Mouse (Mus musculus) hindbrain, postnatal 0 days (tissue): ENCODE measurements around the gene Tbl3. TPM values are rescaled to one million over a fixed set of nuclear protein-coding genes. Genes with fewer than 3 reads are reported as not detected.

Experiments used
- ATAC-seq: fragments of 200-750 bp; cut with Nextera tagmentation; 2 replicates; pipeline ENCODE4 v1.8.0; 2017; ENCODE audit warnings: mild to moderate bottlenecking, moderate TSS enrichment, moderate library complexity
- DNase-seq: peaks from one replicate; pipeline ENCODE4 v3.0.0-alpha.2; 2015; ENCODE audit warnings: low spot score
- H3K27ac ChIP-seq: fragments of 300-500 bp; sonication (generic); 2 replicates; pipeline ENCODE4 v1.5.1; 2014; ENCODE audit warnings: mild to moderate bottlenecking
- H3K27me3 ChIP-seq: fragments of 300-500 bp; sonication (generic); 2 replicates; pipeline ENCODE4 v1.6.1; 2014; ENCODE audit warnings: low read length, mixed read lengths; ENCODE audit not compliant: insufficient read depth
- H3K36me3 ChIP-seq: fragments of 300-500 bp; sonication (generic); 2 replicates; pipeline ENCODE4 v1.6.1; 2014; ENCODE audit warnings: low read length, mixed read lengths; ENCODE audit not compliant: insufficient read depth
- H3K4me1 ChIP-seq: fragments of 300-500 bp; sonication (generic); 2 replicates; pipeline ENCODE4 v1.6.1; 2014; ENCODE audit warnings: antibody characterized with exemption, low read length, mixed read lengths; ENCODE audit not compliant: insufficient read depth
- H3K4me2 ChIP-seq: fragments of 300-500 bp; sonication (generic); 2 replicates; pipeline ENCODE4 v1.6.1; 2014; ENCODE audit warnings: low read depth, mild to moderate bottlenecking, low read length, moderate library complexity, mixed read lengths
- H3K4me3 ChIP-seq: fragments of 300-500 bp; sonication (generic); 2 replicates; pipeline ENCODE4 v1.5.1; 2014; ENCODE audit warnings: low read length
- H3K9ac ChIP-seq: fragments of 300-500 bp; sonication (generic); replicated peaks from 2 replicates; pipeline ENCODE4 v1.6.1; 2014; ENCODE audit warnings: mild to moderate bottlenecking, low read length, moderate library complexity, mixed read lengths
- H3K9me3 ChIP-seq: fragments of 300-500 bp; sonication (generic); 2 replicates; pipeline ENCODE4 v1.6.1; 2016; ENCODE audit warnings: low read length, mixed read lengths
- CTCF ChIP-seq: IDR thresholded peaks from 2 replicates; pipeline ENCODE4 v1.5.1; 2016; ENCODE audit warnings: antibody characterized with exemption, control low read depth, low read depth
- WGBS: fragments of 180-500 bp; shearing (Covaris S2); extraction: QIAGEN DNeasy Blood & Tissue Kit; methylation state at CpG from one replicate; pipeline ENCODE4 v1.1.7; 2014; 5-methylcytosine and 5-hydroxymethylcytosine counted together
- polyA plus RNA-seq: library from polyadenylated mRNA; unstranded; fragments of >200 nt; fragmentation: Nextera tagmentation; extraction: Ambion mirVana; gene quantifications from 2 replicates; pipeline ENCODE4 v1.2.1, GENCODE M21; 2015
- total RNA-seq: library from RNA; depleted of rRNA; stranded (reverse); fragments of >200 nt; gene quantifications from 2 replicates; pipeline ENCODE4 v1.2.3, GENCODE M21; 2014

Tbl3 gene
- total and polyA plus RNA-seq, 2 experiments from 2014 or later = 49.2 to 53.2 TPM

DNA sequence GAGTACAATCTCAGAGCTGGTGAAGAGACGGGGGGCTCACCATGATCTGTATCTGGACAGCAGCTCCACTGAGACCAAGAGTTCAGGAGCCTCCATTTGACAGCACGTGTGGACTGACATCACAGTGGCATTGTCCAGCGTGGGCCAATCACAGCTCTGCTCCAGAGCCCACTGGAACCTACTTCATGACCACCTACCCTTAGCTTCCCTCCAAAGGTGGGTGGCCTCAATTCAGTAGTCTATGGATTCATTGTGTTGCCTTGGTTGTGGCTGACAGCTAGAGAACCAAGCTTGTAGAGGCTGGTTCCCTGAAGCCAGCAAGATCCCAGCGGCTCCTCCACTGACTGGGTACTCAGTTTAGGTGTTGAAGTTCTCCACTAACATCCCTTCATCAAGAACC is 10.5 kb upstream of the Tbl3 start, which contains the start of the genes Rnf151 and Rps2:
Rnf151 (minus strand) TSS at position 121 of the 400 bp plus-strand sequence.
Rps2 (plus strand) TSS at position 174 of the 400 bp plus-strand sequence.
- WGBS = 77% methylated on average over 4 of the region's 4 CpGs
- Histone ChIP-seq H3K4me2 (peak within 1 kb of the TSS; percentile 59), H3K27me3 (no peaks in the 10 kb centered on the region), H3K36me3 (peaks cover 12% of the 10 kb centered on the region), H3K27ac (no peak within 1 kb of the TSS), H3K4me3 (peak within 1 kb of the TSS; percentile 61; the same call in 1 of the 2 replicates), H3K9me3 (no peaks in the 10 kb centered on the region), H3K9ac (no peak within 1 kb of the TSS; the same call in 1 of the 2 replicates), H3K4me1 (no peaks in the 10 kb centered on the region; the same call in 1 of the 2 replicates)
- DNase-seq (no peak), ATAC-seq (no peak)
- no peak for TF ChIP-seq CTCF

DNA sequence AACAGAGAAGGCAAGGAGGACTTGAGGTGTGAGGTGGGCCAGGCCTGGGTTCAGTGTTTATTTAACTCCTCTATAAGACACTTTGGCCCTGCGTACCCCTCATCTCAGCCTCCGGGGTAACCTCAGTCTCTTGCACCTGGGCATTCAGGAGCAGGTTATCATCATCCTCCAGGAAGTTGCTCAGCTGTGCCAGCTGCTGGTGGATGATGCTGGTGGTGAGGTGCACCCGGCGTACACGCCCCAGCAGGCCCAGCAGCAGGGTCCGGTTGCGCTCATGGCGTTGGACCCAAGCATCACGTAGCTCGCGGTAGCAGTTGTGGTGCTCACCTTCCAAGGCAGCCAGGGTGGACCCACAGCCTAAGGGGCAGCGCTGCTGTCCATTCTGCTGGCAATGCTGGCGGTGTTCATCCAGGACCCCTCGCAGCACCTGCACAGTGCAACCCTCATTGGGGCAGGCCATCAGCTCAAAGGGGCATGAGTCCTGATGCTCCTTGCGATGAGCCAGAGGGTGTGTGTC is 8.8 kb upstream of the Tbl3 start:
- no peak for TF ChIP-seq CTCF
- 95% methylated on average over 15 of the region's 15 CpGs for WGBS
- no peak overlapping the region for H3K27ac ChIP-seq
- ATAC-seq = no peak
- H3K9ac ChIP-seq = no peak overlapping the region
- no peaks in the 10 kb centered on the region; the same call in 1 of the 2 replicates for H3K36me3 ChIP-seq
- no peak for DNase-seq
- H3K4me3 ChIP-seq = no peak overlapping the region
- H3K4me2 ChIP-seq = no peak overlapping the region
- no peaks in the 10 kb centered on the region for H3K27me3 ChIP-seq
- H3K9me3 ChIP-seq = no peaks in the 10 kb centered on the region
- H3K4me1 ChIP-seq = no peaks in the 10 kb centered on the region

DNA sequence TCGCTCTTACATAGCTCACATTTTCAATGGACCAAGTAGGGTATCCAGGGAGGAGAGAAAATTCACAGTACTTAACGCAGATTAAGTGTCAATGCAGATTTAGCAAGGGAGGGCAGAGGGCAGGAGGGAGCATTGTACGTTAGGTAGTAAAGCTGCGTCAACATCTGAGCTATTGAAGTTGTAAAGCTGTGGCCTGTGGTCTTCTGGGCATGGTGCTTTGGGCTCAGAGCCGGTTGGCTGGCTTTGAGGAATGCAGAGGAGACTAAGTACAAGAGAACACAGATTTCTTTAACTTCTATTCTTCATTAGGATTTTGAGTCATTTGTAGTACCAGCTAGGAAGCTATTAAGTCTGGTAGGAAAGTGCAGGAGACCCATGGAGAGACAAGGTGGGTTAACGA is 8.1 kb upstream of the Tbl3 start:
- H3K27me3 ChIP-seq = no peaks in the 10 kb centered on the region
- no peak overlapping the region for H3K27ac ChIP-seq
- WGBS = 72% methylated on average over 6 of the region's 6 CpGs
- no peak for ATAC-seq
- no peaks in the 10 kb centered on the region for H3K9me3 ChIP-seq
- H3K9ac ChIP-seq = no peak overlapping the region
- TF ChIP-seq CTCF = no peak
- H3K36me3 ChIP-seq = no peaks in the 10 kb centered on the region; the same call in 1 of the 2 replicates
- no peak overlapping the region for H3K4me2 ChIP-seq
- no peaks in the 10 kb centered on the region for H3K4me1 ChIP-seq
- no peak overlapping the region for H3K4me3 ChIP-seq
- DNase-seq = no peak

DNA sequence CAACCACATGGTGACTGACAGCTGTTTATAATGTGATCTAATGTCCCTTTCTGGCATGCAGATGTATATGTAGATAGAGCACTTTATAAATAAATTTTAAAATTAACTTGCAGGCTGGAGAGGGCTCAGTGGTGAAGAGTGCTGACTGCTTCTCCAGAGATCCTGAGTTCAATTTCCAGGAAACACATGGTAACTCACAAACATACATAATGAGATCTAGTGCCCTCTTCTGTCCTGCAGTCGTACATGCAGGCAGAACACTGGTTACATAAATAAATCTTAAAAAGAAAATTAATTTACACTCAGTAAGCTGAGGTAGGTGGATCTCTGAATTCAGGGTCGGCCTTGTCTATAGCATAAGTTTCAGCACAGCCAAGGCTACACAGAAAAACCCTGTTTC is 1.2 kb upstream of the Tbl3 start:
- 30% methylated on average over 2 of the region's 2 CpGs for WGBS
- peak; percentile 53; the same call in 1 of the 2 replicates for TF ChIP-seq CTCF
- no peak for ATAC-seq
- no peak overlapping the region for H3K27ac ChIP-seq
- no peak overlapping the region; the same call in 1 of the 2 replicates for H3K4me2 ChIP-seq
- H3K9me3 ChIP-seq = no peaks in the 10 kb centered on the region
- no peaks in the 10 kb centered on the region for H3K27me3 ChIP-seq
- peaks cover 17% of the 10 kb centered on the region for H3K36me3 ChIP-seq
- H3K4me1 ChIP-seq = peaks cover 3% of the 10 kb centered on the region; the same call in 1 of the 2 replicates
- no peak overlapping the region for H3K4me3 ChIP-seq
- DNase-seq = peak; percentile 40
- no peak overlapping the region for H3K9ac ChIP-seq

DNA sequence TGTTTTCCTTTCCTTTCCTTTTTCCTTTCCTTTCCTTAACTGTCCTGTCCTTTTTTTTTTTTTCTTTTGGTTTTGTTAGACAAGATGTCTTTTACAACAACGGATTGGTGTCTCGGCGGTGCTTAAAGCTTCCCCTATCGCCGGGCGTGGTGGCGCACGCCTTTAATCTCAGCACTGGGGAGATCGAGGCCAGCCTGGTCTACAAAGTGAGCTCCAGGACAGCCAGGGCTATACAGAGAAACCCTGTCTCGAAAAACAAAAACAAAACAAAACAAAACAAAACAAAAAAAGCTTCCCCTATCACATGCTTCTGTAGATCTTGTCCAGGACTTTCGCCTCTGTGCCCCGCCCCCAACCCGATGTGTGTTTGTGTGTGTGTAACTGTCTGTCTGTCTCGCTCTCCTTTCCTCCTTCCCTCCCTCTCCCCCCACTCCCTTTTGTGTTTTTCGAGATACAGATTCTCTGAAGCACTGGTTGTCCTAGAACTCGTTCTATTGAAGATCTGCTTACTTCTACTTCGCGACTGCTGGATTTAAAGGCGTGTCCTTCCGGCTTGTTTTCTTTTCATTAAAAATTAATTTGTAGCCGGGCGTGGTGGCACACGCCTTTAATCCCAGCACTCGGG is 453 bp upstream of the Tbl3 start:
- Histone ChIP-seq H3K4me2 (peak overlapping the region; percentile 70), H3K9ac (peak overlapping the region; percentile 66), H3K4me1 (peaks cover 3% of the 10 kb centered on the region; the same call in 1 of the 2 replicates), H3K4me3 (peak overlapping the region; percentile 72), H3K27me3 (no peaks in the 10 kb centered on the region), H3K9me3 (no peaks in the 10 kb centered on the region), H3K36me3 (peaks cover 17% of the 10 kb centered on the region), H3K27ac (peak overlapping the region; percentile 78)
- peak; percentile 68; the same call in 1 of the 2 replicates for ATAC-seq
- no peak for TF ChIP-seq CTCF
- 7% methylated on average over 24 of the region's 24 CpGs for whole genome bisulfite sequencing
- DNase-seq = no peak

DNA sequence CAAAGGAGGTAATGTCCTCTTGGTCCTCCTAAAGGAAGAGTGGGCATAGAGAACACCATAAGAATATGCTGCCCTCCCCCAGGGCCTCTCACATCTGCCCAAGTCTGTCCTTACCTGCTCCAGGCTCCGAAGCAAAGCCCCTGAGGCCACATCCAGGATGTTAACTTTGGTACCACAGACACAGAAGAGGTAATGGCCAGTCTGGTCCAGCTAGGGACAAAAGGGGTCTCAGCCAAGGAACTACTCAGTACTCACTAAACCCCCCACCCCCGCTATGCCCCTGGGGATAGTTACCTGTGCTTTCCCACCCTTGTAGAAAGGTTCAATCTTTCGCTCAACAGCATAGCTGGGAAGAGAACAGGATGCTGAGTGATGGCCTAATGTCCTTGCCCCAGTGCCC is 1.6 kb downstream of the Tbl3 start:
- ATAC-seq = no peak
- peaks cover 32% of the 10 kb centered on the region for H3K36me3 ChIP-seq
- H3K27ac ChIP-seq = no peak overlapping the region
- H3K4me2 ChIP-seq = no peak overlapping the region
- no peaks in the 10 kb centered on the region for H3K9me3 ChIP-seq
- H3K4me1 ChIP-seq = peaks cover 3% of the 10 kb centered on the region; the same call in 1 of the 2 replicates
- H3K27me3 ChIP-seq = no peaks in the 10 kb centered on the region
- 93% methylated on average over 3 of the region's 3 CpGs for WGBS
- no peak overlapping the region for H3K4me3 ChIP-seq
- TF ChIP-seq CTCF = no peak
- no peak overlapping the region for H3K9ac ChIP-seq
- no peak for DNase-seq

DNA sequence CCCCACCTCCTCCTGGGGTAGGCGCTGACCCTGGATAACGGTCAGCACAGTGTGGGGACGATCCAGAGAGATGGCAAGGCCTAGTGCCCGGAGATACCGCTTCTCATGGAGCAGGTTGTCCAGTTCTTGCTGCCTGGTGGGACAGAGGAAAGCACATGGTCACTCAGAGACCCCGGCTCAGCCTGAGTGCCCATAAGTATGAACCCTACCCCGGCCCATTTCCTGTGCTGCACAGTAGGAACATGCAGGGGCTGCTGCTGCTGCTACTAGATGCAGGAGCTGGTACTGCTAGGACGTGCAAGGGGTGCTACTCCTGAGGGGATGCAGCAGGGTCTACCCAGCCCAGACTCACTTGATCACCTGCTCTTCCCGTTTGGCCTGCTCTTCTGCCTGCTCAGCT is 6.2 kb downstream of the Tbl3 start:
- DNase-seq (no peak), ATAC-seq (no peak)
- H3K4me3 ChIP-seq = no peak overlapping the region
- peaks cover 45% of the 10 kb centered on the region for H3K36me3 ChIP-seq
- no peak for TF ChIP-seq CTCF
- H3K9ac ChIP-seq = no peak overlapping the region
- H3K27me3 ChIP-seq = no peaks in the 10 kb centered on the region
- peaks cover 5% of the 10 kb centered on the region for H3K4me1 ChIP-seq
- WGBS = 89% methylated on average over 9 of the region's 9 CpGs
- no peak overlapping the region for H3K4me2 ChIP-seq
- no peaks in the 10 kb centered on the region for H3K9me3 ChIP-seq
- H3K27ac ChIP-seq = no peak overlapping the region
